Mouse (Mus musculus) olfactory bulb, adult 2 months (tissue): Measurements from ENCODE around the gene Lax1. TPM values are rescaled to one million over a fixed set of nuclear protein-coding genes. Genes with fewer than 3 reads are reported as not detected.

ENCODE experiments used
- H3K27ac ChIP-seq: fragments of 200-500 bp; 2 replicates; pipeline ENCODE4 v1.5.1; 2012; ENCODE audit warnings: low read depth, low read length; ENCODE audit not compliant: insufficient read depth
- H3K4me1 ChIP-seq: fragments of 200-500 bp; 2 replicates; pipeline ENCODE4 v1.6.1; 2012; ENCODE audit warnings: low read length; ENCODE audit not compliant: control insufficient read depth, insufficient read depth
- H3K4me3 ChIP-seq: fragments of 200-500 bp; 2 replicates; pipeline ENCODE4 v1.5.1; 2012; ENCODE audit warnings: mild to moderate bottlenecking, low read depth, low read length, moderate library complexity; ENCODE audit not compliant: insufficient read depth
- CTCF ChIP-seq: fragments of 200-500 bp; IDR thresholded peaks from 2 replicates; pipeline ENCODE4 v1.5.1; 2012; ENCODE audit warnings: low read depth, mild to moderate bottlenecking, low read length, moderate library complexity; ENCODE audit not compliant: insufficient read depth
- POLR2A ChIP-seq: fragments of 200-500 bp; IDR thresholded peaks from 2 replicates; pipeline ENCODE4 v1.6.1; 2012; ENCODE audit warnings: mild to moderate bottlenecking, low read depth, low read length, moderate library complexity; ENCODE audit not compliant: insufficient read depth
- WGBS: fragments of 180-500 bp; shearing (Covaris S2); methylation state at CpG from one replicate; pipeline ENCODE4 v1.1.7; 2018; 5-methylcytosine and 5-hydroxymethylcytosine counted together
- polyA plus RNA-seq: library from polyadenylated mRNA; stranded (reverse); fragments of >200 nt; gene quantifications from 2 replicates; pipeline ENCODE4 v1.2.4, GENCODE M21; 2012; ENCODE audit warnings: low replicate concordance; ENCODE audit not compliant: missing spikeins, insufficient read depth, insufficient read length

The Lax1 gene
- polyA plus RNA-seq, 1 experiment: not detected

DNA sequence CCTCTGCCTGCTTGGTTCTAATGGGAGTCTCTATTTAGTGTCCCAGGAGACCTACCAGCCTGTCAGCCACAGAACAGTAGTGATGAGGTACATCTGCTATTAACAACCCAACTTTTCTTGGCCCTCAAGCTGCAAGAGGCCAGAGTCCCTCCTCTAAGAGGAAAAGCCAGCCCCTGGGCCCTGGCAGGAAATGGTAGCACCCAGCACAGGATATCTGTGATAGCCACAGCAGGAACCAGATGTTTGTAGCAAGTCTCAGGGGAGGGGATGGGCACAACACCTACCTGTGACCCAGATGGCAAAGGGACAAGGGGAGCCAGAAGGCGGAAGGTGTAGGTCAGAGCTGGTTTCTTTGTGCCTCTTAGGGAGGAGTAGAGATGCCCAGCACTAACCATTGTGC, 5.0 kb upstream of the Lax1 start:
- Histone ChIP-seq H3K27ac (no peak overlapping the region), H3K4me3 (no peak overlapping the region), H3K4me1 (peaks cover 15% of the 10 kb centered on the region)
- 86% methylated on average over 1 of the region's 1 CpGs for WGBS
- TF ChIP-seq CTCF (no peak), POLR2A (no peak)

DNA sequence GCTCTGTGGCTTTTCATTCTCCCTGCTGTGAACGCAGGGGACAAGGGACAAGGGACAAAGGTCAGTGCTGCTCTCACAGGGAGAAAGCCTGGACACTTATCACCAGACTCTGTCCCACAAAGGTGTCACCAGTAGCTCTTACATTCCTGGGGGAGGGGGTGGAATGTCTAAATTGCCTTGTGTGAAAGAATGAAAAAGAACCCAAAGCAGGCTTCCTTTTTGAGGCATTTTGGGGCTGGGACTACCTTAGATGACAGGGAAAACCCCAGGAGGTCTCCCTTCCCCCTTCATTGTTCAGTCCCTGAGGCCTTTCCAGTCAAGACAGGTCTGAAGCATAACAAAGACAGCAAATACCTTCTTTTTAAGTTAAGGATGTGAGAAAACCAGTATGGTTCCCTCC, 4.4 kb upstream of the Lax1 start:
- no peak overlapping the region for H3K27ac ChIP-seq
- peaks cover 15% of the 10 kb centered on the region for H3K4me1 ChIP-seq
- H3K4me3 ChIP-seq: no peak overlapping the region
- WGBS: 52% methylated on average over 1 of the region's 1 CpGs
- TF ChIP-seq CTCF (no peak), POLR2A (no peak)

DNA sequence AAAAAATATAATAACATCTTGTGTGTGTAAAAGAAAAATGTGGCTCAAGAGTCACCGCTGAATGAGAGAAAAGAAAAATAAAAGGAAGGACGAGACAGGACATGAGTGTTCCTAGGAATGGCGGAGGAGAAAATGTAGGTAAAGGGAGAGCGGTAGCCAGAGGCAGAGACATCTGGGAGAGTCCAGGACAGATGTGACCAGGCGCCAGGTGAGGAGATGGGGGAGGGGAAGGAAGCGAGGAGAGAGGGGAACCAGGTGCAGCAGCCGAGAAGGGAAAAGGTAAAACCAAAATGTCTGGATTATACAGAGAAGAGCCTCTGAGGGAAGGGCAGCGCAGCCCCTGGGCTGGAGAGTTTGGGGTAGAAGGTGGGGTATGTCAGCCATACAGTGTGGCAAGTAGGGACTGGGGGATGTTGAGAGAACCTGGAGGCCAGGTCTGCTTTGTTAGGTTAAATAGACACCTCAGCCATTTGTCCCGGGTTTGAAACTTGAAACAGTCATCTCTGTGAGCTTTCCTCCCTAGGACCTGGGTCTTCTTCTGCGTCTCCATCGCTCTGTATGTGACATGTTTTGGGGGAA, 3.7 kb upstream of the Lax1 start:
- WGBS: 85% methylated on average over 11 of the region's 11 CpGs
- Histone ChIP-seq H3K27ac (no peak overlapping the region), H3K4me3 (no peak overlapping the region), H3K4me1 (peaks cover 15% of the 10 kb centered on the region)
- TF ChIP-seq CTCF: no peak
- no peak for TF ChIP-seq POLR2A

DNA sequence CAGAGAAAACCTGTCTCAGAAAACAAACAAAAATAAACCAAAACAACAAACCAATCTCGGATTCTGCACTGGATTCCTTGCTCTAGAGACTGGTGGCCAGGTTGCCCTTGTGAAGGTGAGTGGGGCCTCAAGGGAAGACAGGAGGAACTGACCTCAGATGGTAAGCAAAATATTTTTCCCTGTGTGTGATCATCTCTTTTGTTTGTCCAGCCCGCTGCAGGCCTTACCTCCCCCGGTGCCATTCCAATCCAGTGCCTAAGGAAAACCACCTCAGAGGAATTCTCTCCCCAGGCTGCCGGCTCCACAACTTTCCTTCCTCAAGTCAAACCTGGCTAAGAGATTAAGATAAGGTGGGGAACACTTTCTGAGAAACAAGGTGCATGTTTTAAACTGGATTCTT, 2.3 kb upstream of the Lax1 start:
- TF ChIP-seq POLR2A (no peak), CTCF (no peak)
- H3K27ac ChIP-seq: no peak overlapping the region
- WGBS: 68% methylated on average over 4 of the region's 4 CpGs
- no peak overlapping the region for H3K4me3 ChIP-seq
- peaks cover 12% of the 10 kb centered on the region for H3K4me1 ChIP-seq

DNA sequence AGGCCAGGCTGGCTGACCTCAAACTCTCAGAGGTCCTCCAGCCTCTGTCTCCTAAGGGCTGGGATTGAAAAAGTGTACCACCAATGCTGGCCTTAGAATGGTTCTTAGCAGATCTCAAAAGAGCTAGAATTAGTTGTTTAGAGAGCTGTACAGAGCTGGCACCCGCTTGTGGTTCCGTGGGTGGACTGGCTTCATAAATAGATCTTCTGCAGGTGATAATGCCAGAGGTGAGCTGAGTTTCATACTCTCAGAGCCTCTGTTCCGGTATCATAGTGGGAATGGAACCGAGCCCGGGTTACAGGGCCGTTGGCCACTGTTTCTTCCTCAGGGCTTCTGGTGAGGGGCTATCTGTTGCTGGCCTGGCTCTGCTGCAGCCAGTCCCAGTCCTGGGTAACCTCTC, 1.1 kb upstream of the Lax1 start:
- Histone ChIP-seq H3K4me3 (no peak overlapping the region), H3K27ac (no peak overlapping the region), H3K4me1 (peaks cover 6% of the 10 kb centered on the region)
- 91% methylated on average over 6 of the region's 6 CpGs for WGBS
- no peak for TF ChIP-seq CTCF
- no peak for TF ChIP-seq POLR2A

DNA sequence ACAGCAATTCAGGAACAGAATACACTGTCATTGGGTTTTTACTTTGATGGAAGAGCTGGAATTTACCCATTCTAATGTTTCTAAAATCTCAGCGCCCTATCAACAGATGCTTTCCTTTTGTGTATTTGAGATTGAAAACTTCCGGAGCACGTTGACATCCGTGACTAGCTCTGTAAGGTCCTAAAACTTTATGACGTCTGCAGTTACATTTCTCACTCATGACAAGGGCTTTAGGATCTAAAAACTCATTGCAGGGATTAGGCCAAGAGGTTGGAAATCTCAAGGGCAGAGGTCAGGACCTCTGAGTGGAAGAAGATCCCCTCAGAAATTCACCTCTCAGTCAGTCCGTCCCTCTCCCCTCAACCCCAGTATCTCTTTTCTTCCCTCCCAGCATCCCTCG, 1.6 kb downstream of the Lax1 start:
- peaks cover 4% of the 10 kb centered on the region for H3K4me1 ChIP-seq
- WGBS: 87% methylated on average over 7 of the region's 7 CpGs
- no peak for TF ChIP-seq POLR2A
- TF ChIP-seq CTCF: no peak
- no peak overlapping the region for H3K4me3 ChIP-seq
- H3K27ac ChIP-seq: no peak overlapping the region

DNA sequence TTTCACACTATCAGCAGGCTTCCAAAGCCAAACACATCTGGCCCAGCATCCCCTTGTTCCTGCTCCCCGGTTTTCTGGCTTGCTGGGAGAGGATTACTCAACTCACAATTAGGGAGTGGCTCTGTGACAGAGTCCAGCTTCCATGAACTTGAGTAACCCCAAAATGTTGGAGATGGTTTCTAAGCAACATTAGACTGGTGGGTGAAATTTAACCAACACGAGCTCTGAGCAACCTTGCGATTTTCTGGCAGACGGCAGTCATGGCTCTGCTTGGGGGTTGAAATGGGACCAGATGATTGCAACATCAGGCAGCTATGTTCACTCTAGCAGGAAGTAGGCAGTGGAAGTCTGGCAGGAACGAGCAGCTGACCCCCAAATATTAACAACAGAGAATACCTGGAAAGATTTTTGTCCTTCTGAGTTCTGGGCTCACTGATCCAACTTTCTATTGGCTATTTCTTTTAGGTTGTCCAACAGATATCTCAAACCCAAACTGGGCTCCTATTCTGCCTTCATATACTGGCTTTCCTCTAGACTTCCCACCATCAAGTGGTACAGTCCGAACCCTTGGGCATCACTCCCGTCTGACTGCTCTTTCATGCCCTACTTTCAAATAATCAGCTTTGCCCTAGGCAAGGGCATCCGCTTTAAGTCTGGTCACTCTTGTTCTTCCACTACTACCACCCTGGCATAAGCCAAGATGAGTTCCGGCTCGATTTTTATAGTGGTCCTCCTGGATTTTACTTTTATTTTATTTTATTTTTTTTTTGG, 4.0 kb downstream of the Lax1 start:
- no peak for TF ChIP-seq POLR2A
- no peak for TF ChIP-seq CTCF
- Histone ChIP-seq H3K27ac (no peak overlapping the region), H3K4me3 (no peak overlapping the region), H3K4me1 (peaks cover 4% of the 10 kb centered on the region)
- WGBS: 60% methylated on average over 10 of the region's 10 CpGs

DNA sequence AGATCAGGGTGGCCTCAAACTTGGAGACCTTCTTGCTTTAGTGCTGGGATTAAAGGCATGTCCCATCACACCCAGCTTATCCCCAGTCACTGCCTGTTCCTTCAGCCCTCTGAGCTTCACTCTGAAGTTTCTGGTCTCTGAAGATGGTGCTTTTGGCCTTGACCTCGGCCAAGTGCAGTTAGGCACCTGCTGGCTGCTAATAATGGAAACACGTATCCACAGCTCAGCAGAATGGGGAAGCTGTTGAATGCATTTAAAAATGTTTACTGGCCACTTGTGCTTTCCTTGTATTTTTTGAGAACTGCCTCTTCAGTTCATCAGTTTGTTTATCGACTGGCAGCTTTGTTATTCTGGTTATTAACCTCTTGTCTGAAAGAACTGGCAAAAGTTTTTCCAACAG, 18.1 kb downstream of the Lax1 start:
- Histone ChIP-seq H3K4me3 (no peak overlapping the region), H3K4me1 (no peaks in the 10 kb centered on the region), H3K27ac (no peak overlapping the region)
- TF ChIP-seq POLR2A (no peak), CTCF (no peak)
- WGBS: 61% methylated on average over 3 of the region's 3 CpGs

DNA sequence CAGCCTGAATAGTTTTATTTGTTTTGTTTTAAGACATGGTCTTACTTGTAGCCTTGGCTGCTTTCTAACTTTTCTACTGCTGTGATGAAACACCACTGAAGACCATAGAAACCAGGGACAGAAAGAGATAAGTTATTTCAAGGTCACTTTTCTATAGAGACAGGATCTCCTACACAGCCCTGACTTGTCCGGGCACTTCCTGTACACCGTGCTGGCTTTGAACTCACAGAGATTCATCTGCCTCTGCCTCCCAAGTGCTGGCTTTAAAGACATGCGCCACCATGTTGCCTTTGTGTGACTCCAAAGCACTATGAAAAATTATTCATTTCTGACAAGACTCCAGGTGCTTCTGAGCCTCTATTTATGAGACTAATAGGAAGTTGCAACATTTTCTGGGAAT, 18.6 kb downstream of the Lax1 start:
- Histone ChIP-seq H3K27ac (no peak overlapping the region), H3K4me3 (no peak overlapping the region), H3K4me1 (no peaks in the 10 kb centered on the region)
- TF ChIP-seq POLR2A (no peak), CTCF (no peak)
- 93% methylated on average over 3 of the region's 3 CpGs for WGBS
